25 mouse cellular contexts compared by ENCODE assay signal in the genomic region with DNA sequence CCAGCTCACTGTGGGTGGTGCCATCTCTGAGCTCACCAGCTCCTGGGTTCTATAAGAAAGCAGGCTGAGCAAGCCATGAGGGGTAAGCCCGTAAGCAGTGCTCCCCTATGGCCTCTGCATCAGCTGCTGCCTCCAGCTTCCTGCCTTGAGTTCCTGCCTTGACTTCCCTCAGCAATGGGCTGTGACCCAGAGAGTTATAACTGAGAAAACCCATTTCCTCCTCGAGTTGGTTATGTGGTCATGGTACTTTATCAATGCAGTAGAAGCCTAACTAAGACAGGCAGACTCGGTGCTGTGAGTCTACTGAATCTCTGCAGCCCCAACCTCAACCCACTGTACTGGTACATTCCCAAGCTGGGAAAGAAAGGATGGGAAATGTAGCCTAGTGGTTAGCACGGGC.
DNase-seq lines count a peak whose midpoint lies in the region; ATAC-seq lines count a peak whose summit lies in the region.
"Had no signal": no experiment of that assay in that cellular context is flagged by ENCODE, and none has a peak within 500 bp of the region (broad histone marks: within the 10 kb centered on the region; RNA-seq: fewer than 3 reads in every experiment).

No protein-coding gene starts in this region.

- H3K36me3 ChIP-seq in intestine, embryonic 14.5 days (ENCODE audit: control insufficient read depth, insufficient read depth, low read length): no peaks in the 10 kb centered on the region
- H3K36me3 ChIP-seq in intestine, embryonic 15.5 days: no peaks in the 10 kb centered on the region
- H3K36me3 ChIP-seq in hindbrain, embryonic 11.5 days (ENCODE audit: control insufficient read depth, insufficient read depth, low read length): no peaks in the 10 kb centered on the region
- H3K36me3 ChIP-seq: embryonic facial prominence, embryonic 10.5 days; embryonic facial prominence, embryonic 13.5 days; hindbrain, embryonic 13.5 days had no signal

- no peak overlapping the region for H3K4me3 ChIP-seq in intestine, embryonic 14.5 days (ENCODE audit: low read depth, low read length)
- no peak overlapping the region for H3K4me3 ChIP-seq in intestine, embryonic 15.5 days (replicated peaks)
- no peak overlapping the region for H3K4me3 ChIP-seq in hindbrain, embryonic 11.5 days (ENCODE audit: low read depth, low read length)
- H3K4me3 ChIP-seq: embryonic facial prominence, embryonic 10.5 days; embryonic facial prominence, embryonic 13.5 days; erythroblast, embryonic 14.5 days; forebrain, embryonic 13.5 days; hindbrain, embryonic 13.5 days had no signal

- no peak overlapping the region for H3K9ac ChIP-seq in intestine, embryonic 14.5 days (ENCODE audit: low read length)
- no peak overlapping the region for H3K9ac ChIP-seq in intestine, embryonic 15.5 days
- H3K9ac ChIP-seq in hindbrain, embryonic 11.5 days (ENCODE audit: low read depth, low read length): no peak overlapping the region
- H3K9ac ChIP-seq: embryonic facial prominence, embryonic 13.5 days; forebrain, embryonic 13.5 days; hindbrain, embryonic 13.5 days had no signal

- H3K4me2 ChIP-seq in intestine, embryonic 14.5 days (ENCODE audit: low read length): no peak overlapping the region
- no peak overlapping the region for H3K4me2 ChIP-seq in intestine, embryonic 15.5 days (replicated peaks)
- H3K4me2 ChIP-seq in hindbrain, embryonic 11.5 days (replicated peaks; ENCODE audit: low read depth, low read length): no peak overlapping the region
- H3K4me2 ChIP-seq: embryonic facial prominence, embryonic 13.5 days; forebrain, embryonic 13.5 days; heart, embryonic 11.5 days; hindbrain, embryonic 13.5 days had no signal

- 0 out of 2 replicates have a peak, but pooled peaks have one; percentile 17 for ATAC-seq in intestine, embryonic 14.5 days (replicated peaks; ENCODE audit: low FRiP score, low TSS enrichment, low read depth)
- no peak for ATAC-seq in intestine, embryonic 15.5 days
- peak; percentile 86 for ATAC-seq in activated CD4-positive, CD25-positive, alpha-beta regulatory T cell, adult 4 months
- ATAC-seq in megakaryocyte, adult 5-6 weeks (ENCODE audit: poor library complexity, severe bottlenecking): 0 out of 2 replicates have a peak, but pooled peaks have one; percentile 12
- ATAC-seq in hindbrain, embryonic 11.5 days (ENCODE audit: low FRiP score): no peak
- ATAC-seq: forebrain, embryonic 13.5 days; forebrain, embryonic 16.5 days; hindbrain, embryonic 16.5 days had no signal

- H3K4me1 ChIP-seq in intestine, embryonic 14.5 days (replicated peaks; ENCODE audit: control insufficient read depth, insufficient read depth, low read length): no peaks in the 10 kb centered on the region
- 0 out of 2 replicates have a peak, but pooled peaks cover 2% of the 10 kb centered on the region for H3K4me1 ChIP-seq in intestine, embryonic 15.5 days (replicated peaks)
- no peaks in the 10 kb centered on the region for H3K4me1 ChIP-seq in hindbrain, embryonic 11.5 days (replicated peaks; ENCODE audit: control insufficient read depth, insufficient read depth, low read length)
- H3K4me1 ChIP-seq: embryonic facial prominence, embryonic 13.5 days; forebrain, embryonic 13.5 days; hindbrain, embryonic 13.5 days had no signal

- H3K27ac ChIP-seq in intestine, embryonic 14.5 days (ENCODE audit: low read depth): no peak overlapping the region
- no peak overlapping the region for H3K27ac ChIP-seq in intestine, embryonic 15.5 days
- H3K27ac ChIP-seq in hindbrain, embryonic 11.5 days (ENCODE audit: low read depth, low read length): no peak overlapping the region
- H3K27ac ChIP-seq: embryonic facial prominence, embryonic 10.5 days; embryonic facial prominence, embryonic 13.5 days; forebrain, embryonic 13.5 days; hindbrain, embryonic 13.5 days had no signal

- peaks cover 6% of the 10 kb centered on the region; the same call in 1 of the 2 replicates for H3K9me3 ChIP-seq in intestine, embryonic 14.5 days (ENCODE audit: control insufficient read depth, low read length)
- no peaks in the 10 kb centered on the region for H3K9me3 ChIP-seq in intestine, embryonic 15.5 days
- H3K9me3 ChIP-seq in hindbrain, embryonic 11.5 days (ENCODE audit: control insufficient read depth, low read length): no peaks in the 10 kb centered on the region
- H3K9me3 ChIP-seq: forebrain, embryonic 13.5 days; hindbrain, embryonic 13.5 days had no signal

- no peak for DNase-seq in intestine, embryonic 14.5 days (ENCODE audit: low spot score)
- peak; percentile 46 for DNase-seq in CD4-positive helper T cell, adult 2 months (ENCODE audit: low read depth, low spot score)
- no peak for DNase-seq in liver
- DNase-seq in cerebellum, adult 9-10 months: no peak
- DNase-seq in hindbrain, embryonic 11.5 days (ENCODE audit: low spot score): no peak
- DNase-seq: adrenal gland, postnatal 10 days; adrenal gland, postnatal 36 days; cerebellum, adult 2 months; cerebellum, postnatal 10 days; cerebellum, postnatal 36 days; embryo, embryonic 11 days; gastrocnemius, postnatal 10 days; gastrocnemius, postnatal 36 days; heart, adult 11 months had no signal

- no peaks in the 10 kb centered on the region for H3K27me3 ChIP-seq in intestine, embryonic 14.5 days (replicated peaks; ENCODE audit: control insufficient read depth, insufficient read depth, low read length)
- H3K27me3 ChIP-seq in intestine, embryonic 15.5 days (replicated peaks): no peaks in the 10 kb centered on the region
- no peaks in the 10 kb centered on the region for H3K27me3 ChIP-seq in hindbrain, embryonic 11.5 days (ENCODE audit: control insufficient read depth, insufficient read depth, low read length)
- H3K27me3 ChIP-seq: embryonic facial prominence, embryonic 13.5 days; forebrain, embryonic 13.5 days; hindbrain, embryonic 13.5 days had no signal

- WGBS in intestine, embryonic 14.5 days: 69% methylated on average over 4 of the region's 4 CpGs
- WGBS in intestine, embryonic 15.5 days: 70% methylated on average over 4 of the region's 4 CpGs
- 81% methylated on average over 4 of the region's 4 CpGs for WGBS in hindbrain, embryonic 11.5 days

Comparison
In these comparisons a context has a peak if more than half of its experiments do, and no peak if none do; other contexts are left out.
1. ATAC-seq: peak in intestine, embryonic 14.5 days (single experiment), activated CD4-positive, CD25-positive, alpha-beta regulatory T cell, adult 4 months (single experiment) and megakaryocyte, adult 5-6 weeks (single experiment); none in intestine, embryonic 15.5 days (single experiment) and hindbrain, embryonic 11.5 days (single experiment).